In the genomic region with DNA sequence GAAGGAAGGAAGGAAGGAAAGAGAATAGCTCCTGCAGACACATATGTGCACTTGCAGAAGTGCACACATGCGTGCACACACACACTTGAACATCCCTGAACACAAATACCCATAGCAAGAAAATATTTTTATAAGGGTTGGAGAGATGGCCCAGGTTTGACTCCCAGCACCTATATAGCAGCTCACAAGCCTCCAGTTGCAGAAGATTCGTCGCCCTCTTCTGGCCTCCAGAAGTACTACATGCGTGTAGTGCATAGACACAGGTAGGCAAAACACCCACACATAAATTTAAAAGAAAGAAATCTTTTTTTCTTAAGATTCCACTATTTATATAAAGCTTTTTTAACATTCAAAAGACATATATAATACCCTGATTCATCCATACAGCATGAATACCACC, we compare ENCODE assay signal across 14 mouse cellular contexts.
DNase-seq lines count a peak whose midpoint lies in the region; ATAC-seq and TF ChIP-seq lines count a peak whose summit lies in the region.
"Had no signal": no experiment of that assay in that cellular context is flagged by ENCODE, and none has a peak within 500 bp of the region (broad histone marks: within the 10 kb centered on the region; RNA-seq: fewer than 3 reads in every experiment).

No protein-coding gene starts in this region.

- H3K9me3 ChIP-seq in liver, embryonic 14.5 days (ENCODE audit: control insufficient read depth, low read length) = no peaks in the 10 kb centered on the region
- no peaks in the 10 kb centered on the region for H3K9me3 ChIP-seq in liver, embryonic 12.5 days (replicated peaks)
- no peaks in the 10 kb centered on the region for H3K9me3 ChIP-seq in ES-Bruce4 (replicated peaks; ENCODE audit: control insufficient read depth, insufficient read depth, low read length, poor library complexity, severe bottlenecking)
- H3K9me3 ChIP-seq: forebrain, embryonic 12.5 days; hindbrain, embryonic 13.5 days; liver, embryonic 15.5 days had no signal

- peak; percentile 53 for TF ChIP-seq CTCF in gastrocnemius, adult 2 months (IDR thresholded peaks at IDR 0.05)
- peak; percentile 52 for TF ChIP-seq CTCF in liver, embryonic 14.5 days (IDR thresholded peaks at IDR 0.05; ENCODE audit: low read depth)
- peak; percentile 60 for TF ChIP-seq CTCF in ES-Bruce4 (IDR thresholded peaks at IDR 0.05; ENCODE audit: low read depth, low read length)
- TF ChIP-seq CTCF in bone marrow macrophage, adult 2 months (IDR thresholded peaks at IDR 0.05; ENCODE audit: low read depth, low read length) = peak; percentile 35; the same call in 1 of the 2 replicates

- no peak overlapping the region for H3K9ac ChIP-seq in liver, embryonic 14.5 days (replicated peaks)
- no peak overlapping the region for H3K9ac ChIP-seq in liver, embryonic 12.5 days
- no peak overlapping the region for H3K9ac ChIP-seq in ES-Bruce4 (ENCODE audit: low read depth, poor library complexity, severe bottlenecking)
- H3K9ac ChIP-seq: forebrain, embryonic 12.5 days; hindbrain, embryonic 13.5 days; liver, embryonic 15.5 days had no signal

- intact Hi-C loops in gastrocnemius, adult 2 months (cut with DNase I) = loop anchor here (5.0 kb wide), 1 partner anchor 180 kb away; no protein-coding TSS in a partner anchor
- intact Hi-C loops in gastrocnemius, postnatal 36 days (cut with DNase I) = no loop called here

- no peak for ATAC-seq in liver, embryonic 14.5 days (ENCODE audit: insufficient read depth)
- no peak for ATAC-seq in liver, embryonic 12.5 days

- no peaks in the 10 kb centered on the region for H3K4me1 ChIP-seq in liver, embryonic 14.5 days (replicated peaks; ENCODE audit: control insufficient read depth in 2 of 2, insufficient read depth in 2 of 2, low read length in 1 of 2)
- H3K4me1 ChIP-seq in liver, embryonic 12.5 days = no peaks in the 10 kb centered on the region
- no peaks in the 10 kb centered on the region for H3K4me1 ChIP-seq in ES-Bruce4 (ENCODE audit: control insufficient read depth, insufficient read depth, low read length)
- no peaks in the 10 kb centered on the region for H3K4me1 ChIP-seq in bone marrow macrophage, adult 2 months (ENCODE audit: control insufficient read depth, insufficient read depth, low read length)
- H3K4me1 ChIP-seq: liver, embryonic 15.5 days had no signal

- H3K36me3 ChIP-seq in liver, embryonic 14.5 days (replicated peaks; ENCODE audit: control insufficient read depth, insufficient read depth, low read depth) = no peaks in the 10 kb centered on the region
- H3K36me3 ChIP-seq in liver, embryonic 12.5 days = no peaks in the 10 kb centered on the region
- H3K36me3 ChIP-seq in ES-Bruce4 (ENCODE audit: control insufficient read depth, insufficient read depth, low read length, poor library complexity, severe bottlenecking) = no peaks in the 10 kb centered on the region
- H3K36me3 ChIP-seq: forebrain, embryonic 12.5 days; G1E; hindbrain, embryonic 13.5 days; liver, embryonic 15.5 days had no signal

- TF ChIP-seq EP300 in liver, embryonic 14.5 days (IDR thresholded peaks at IDR 0.05; ENCODE audit: low read depth) = no peak
- no peak for TF ChIP-seq EP300 in ES-Bruce4 (IDR thresholded peaks at IDR 0.05; ENCODE audit: insufficient read depth, low read depth, low read length)

- TF ChIP-seq POLR2A in ES-Bruce4 (IDR thresholded peaks at IDR 0.05; ENCODE audit: insufficient read depth, low read length) = no peak
- TF ChIP-seq POLR2A in bone marrow macrophage, adult 2 months (IDR thresholded peaks at IDR 0.05; ENCODE audit: borderline replicate concordance, low read depth, low read length) = no peak

- H3K27me3 ChIP-seq in liver, embryonic 14.5 days (ENCODE audit: control insufficient read depth, insufficient read depth, low read length) = no peaks in the 10 kb centered on the region
- 0 out of 2 replicates have a peak, but pooled peaks cover 2% of the 10 kb centered on the region for H3K27me3 ChIP-seq in liver, embryonic 12.5 days (replicated peaks)
- no peaks in the 10 kb centered on the region for H3K27me3 ChIP-seq in ES-Bruce4 (ENCODE audit: control insufficient read depth, insufficient read depth, low read length, poor library complexity, severe bottlenecking)
- H3K27me3 ChIP-seq: forebrain, embryonic 12.5 days; hindbrain, embryonic 13.5 days; liver, embryonic 15.5 days had no signal

- 27% methylated on average over 4 of the region's 4 CpGs for WGBS in liver, embryonic 14.5 days (ENCODE audit: insufficient replicate concordance)
- WGBS in liver, embryonic 12.5 days (ENCODE audit: insufficient replicate concordance) = 21% methylated on average over 4 of the region's 4 CpGs

- H3K4me2 ChIP-seq in liver, embryonic 14.5 days (ENCODE audit: low read depth) = no peak overlapping the region
- no peak overlapping the region for H3K4me2 ChIP-seq in liver, embryonic 12.5 days
- H3K4me2 ChIP-seq: forebrain, embryonic 12.5 days; hindbrain, embryonic 13.5 days; liver, embryonic 15.5 days had no signal

- no peak for DNase-seq in gastrocnemius, adult 2 months
- DNase-seq in gastrocnemius, postnatal 36 days = no peak
- no peak for DNase-seq in liver, embryonic 14.5 days (ENCODE audit: low read depth in 3 of 3, low spot score in 3 of 3)
- no peak for DNase-seq in urinary bladder, postnatal 10 days (ENCODE audit: low spot score)
- DNase-seq in urinary bladder, postnatal 25 days (ENCODE audit: low spot score) = no peak
- DNase-seq: right cerebral cortex, adult 18-20 months had no signal

- H3K4me3 ChIP-seq in gastrocnemius, adult 2 months = no peak overlapping the region
- no peak overlapping the region for H3K4me3 ChIP-seq in liver, embryonic 14.5 days (ENCODE audit: insufficient read depth in 1 of 2, low read depth in 2 of 2, low read length in 2 of 2)
- H3K4me3 ChIP-seq in liver, embryonic 12.5 days = no peak overlapping the region
- no peak overlapping the region for H3K4me3 ChIP-seq in ES-Bruce4 (ENCODE audit: low read depth, low read length)
- no peak overlapping the region for H3K4me3 ChIP-seq in bone marrow macrophage, adult 2 months (ENCODE audit: insufficient read depth, low read length)
- H3K4me3 ChIP-seq: forebrain, embryonic 12.5 days; hindbrain, embryonic 13.5 days; liver, embryonic 15.5 days; myocyte had no signal

- H3K27ac ChIP-seq in gastrocnemius, adult 2 months = no peak overlapping the region
- H3K27ac ChIP-seq in liver, embryonic 14.5 days = no peak overlapping the region
- no peak overlapping the region for H3K27ac ChIP-seq in liver, embryonic 12.5 days
- H3K27ac ChIP-seq in ES-Bruce4 (ENCODE audit: insufficient read depth, low read length) = no peak overlapping the region
- no peak overlapping the region for H3K27ac ChIP-seq in bone marrow macrophage, adult 2 months (ENCODE audit: insufficient read depth, low read depth, low read length)
- H3K27ac ChIP-seq: forebrain, embryonic 12.5 days; hindbrain, embryonic 13.5 days; liver, embryonic 15.5 days had no signal
